Mouse (Mus musculus): Measurements from ENCODE around the gene Itga6.

Itga6 gene

GRCm38 (mm10) chr2:71809289-71809860 is 64.0 kb downstream of the Itga6 start:
- DNase-seq: no peak

DNA sequence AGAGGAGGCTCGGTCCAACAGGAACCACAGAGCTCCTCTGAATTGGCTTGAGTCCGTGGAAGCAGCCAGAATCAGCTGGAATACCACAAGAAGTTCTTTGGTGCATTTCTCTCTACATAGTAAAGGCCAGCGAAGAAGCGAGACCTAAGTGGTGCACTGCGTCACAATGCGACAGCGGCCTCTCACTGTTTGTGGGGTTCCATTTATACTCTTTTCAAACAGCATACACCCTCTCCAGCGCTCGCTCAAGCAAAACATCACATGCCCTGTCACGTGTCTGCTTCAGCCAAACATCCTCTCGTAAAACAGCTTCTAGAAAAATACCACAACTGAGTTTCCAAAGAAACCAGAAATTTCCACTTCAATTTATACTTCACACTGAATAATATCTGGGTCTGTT is 64.6 kb downstream of the Itga6 start:
- no peak for DNase-seq

- no peak for DNase-seq
Measured at GRCm38 (mm10) chr2:71810906-71811305, 65.5 kb downstream of the Itga6 start.

DNA sequence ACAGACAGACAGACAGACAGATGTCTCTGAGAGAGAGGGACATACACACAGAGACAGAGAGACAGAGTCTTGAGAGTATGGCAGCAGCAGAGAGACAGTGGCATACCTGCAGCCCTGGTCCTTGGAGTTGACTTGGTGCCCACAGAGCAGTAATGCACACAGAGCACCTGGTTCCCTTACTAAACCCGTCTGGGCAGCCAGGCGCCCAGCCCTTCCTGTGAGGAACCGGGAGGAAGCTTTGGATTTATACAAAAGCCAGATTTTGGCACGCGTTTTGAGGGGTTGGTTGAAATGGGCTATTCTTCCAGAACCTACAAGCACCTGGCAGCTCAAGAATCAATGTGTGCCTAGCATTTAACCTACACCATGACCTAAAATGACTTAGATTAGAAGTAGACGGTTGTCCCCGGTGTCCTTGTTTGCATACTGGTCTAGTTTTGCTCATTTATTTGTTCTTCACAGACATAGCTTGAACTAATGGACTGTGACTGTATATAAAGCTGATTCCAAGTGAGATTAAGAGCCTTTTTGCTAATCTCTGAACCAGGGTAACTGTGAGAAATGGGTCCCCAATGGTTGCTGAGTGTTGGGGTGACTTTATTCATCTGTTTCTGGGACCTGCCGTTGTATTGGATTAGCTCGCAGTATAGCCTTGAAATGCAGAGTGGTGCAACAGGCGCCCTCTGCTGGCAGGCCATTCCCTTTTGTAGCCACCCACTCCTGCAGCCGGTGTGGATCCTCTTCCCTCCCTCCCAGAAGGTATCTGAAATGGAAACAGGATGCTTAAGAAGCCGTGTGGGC is 67.0 kb downstream of the Itga6 start:
- peak; percentile 86 to 92 for DNase-seq

DNA sequence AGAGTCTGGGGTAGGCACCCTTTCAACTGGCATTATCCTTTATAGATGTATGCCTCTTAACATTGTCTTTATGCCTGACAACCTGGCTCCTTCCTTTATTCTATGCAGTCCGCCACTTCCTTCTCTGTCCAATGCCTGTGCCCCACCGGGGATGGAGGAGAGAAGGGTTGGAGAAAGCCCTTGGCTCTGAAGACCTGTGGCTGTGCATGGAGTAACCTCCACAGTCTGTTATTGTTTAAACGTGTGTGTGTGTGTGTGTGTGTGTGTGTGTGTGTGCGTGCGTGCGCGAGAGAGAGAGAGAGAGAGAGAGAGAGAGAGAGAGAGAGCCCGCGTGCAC is 67.6 kb downstream of the Itga6 start:
- no peak for DNase-seq

GRCm38 (mm10) chr2:71813371-71813770 is 68.0 kb downstream of the Itga6 start:
- DNase-seq: no peak

- no peak for DNase-seq
Measured at GRCm38 (mm10) chr2:71814016-71814415, 68.6 kb downstream of the Itga6 start.

DNA sequence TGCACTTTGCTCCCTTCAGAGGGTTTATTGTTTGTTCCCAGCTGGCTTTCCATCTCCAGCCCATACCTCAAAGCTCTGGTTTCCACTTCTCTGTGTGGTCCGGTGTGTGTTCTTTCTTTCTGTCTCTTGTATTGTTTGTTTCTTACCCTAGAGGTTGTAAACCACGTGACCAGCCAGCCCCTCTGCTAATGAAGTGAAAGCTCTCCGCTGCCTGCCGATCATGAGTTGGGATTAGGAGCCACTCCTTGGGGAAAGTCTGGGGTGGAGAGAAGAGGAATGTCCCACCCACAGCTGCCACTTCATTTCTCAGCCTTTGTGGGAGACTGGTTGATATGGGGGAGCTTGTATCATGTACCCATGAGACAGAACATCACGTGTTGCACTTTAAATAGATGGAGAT is 69.9 kb downstream of the Itga6 start:
- DNase-seq: no peak

- peak in 1 of 2 experiments; percentile 14 for DNase-seq
Measured at GRCm38 (mm10) chr2:71816391-71817041, 71.1 kb downstream of the Itga6 start.

DNA sequence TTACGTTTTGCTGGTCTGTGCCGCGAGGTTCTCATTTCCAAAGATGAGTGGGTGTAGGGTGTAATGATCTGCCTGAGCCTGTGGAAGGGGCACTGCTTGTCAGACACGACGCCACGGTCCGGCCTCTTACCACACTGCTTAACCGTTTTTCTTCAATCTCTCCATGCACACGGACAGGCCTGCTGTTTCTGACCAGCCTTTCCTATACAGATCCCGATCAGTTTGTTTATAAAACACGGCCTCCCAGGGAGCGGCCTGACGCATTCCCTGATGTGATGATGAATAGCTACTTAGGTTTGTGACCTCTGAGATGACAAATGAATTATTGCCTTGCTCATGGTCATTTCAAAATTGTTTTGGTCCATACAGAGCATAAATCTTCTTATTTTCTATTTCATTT is 78.7 kb downstream of the Itga6 start:
- DNase-seq: no peak

GRCm38 (mm10) chr2:71827711-71828110 is 82.3 kb downstream of the Itga6 start:
- DNase-seq: no peak

DNA sequence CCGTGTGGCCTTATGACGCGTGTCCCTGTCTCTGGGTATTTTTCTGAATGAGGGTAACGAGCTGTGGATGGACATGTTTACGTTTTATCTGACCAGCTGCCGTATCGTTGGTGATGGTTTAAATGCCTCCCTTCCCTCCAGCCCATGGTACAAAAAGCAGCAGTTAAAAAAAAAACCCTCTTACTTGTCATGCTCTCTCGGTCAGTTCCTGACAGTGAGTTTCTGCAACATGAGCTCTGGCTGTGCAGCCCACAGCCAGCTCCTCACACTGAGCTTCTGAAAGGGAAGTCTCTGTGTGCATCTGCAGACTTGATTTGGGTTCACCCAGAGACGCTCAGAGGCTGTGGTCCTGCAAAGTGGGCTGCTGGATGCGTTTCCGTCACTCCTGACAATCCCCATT is 83.5 kb downstream of the Itga6 start:
- no peak for DNase-seq

- DNase-seq: no peak
Measured at GRCm38 (mm10) chr2:71833626-71834025, 88.2 kb downstream of the Itga6 start.

DNA sequence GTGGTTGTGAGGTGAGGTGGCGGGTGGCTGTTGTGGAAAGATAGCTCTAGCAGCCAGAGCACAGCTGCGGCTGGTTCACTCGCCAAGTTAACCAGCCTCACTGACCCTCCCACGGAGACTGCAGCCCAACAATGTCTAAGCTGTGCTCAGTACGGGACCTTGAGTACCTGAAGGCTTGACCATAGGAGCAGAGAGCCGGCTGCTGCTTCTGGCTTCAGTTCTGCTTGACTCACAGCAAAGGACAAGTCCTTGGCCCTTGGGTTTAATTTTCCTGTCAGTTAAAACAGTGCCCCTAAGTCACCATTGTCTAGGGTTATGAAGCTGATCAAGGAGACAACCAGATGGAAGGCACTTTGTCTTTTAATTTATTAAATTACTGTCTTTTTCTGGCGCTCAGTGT is 89.0 kb downstream of the Itga6 start:
- no peak for DNase-seq

DNA sequence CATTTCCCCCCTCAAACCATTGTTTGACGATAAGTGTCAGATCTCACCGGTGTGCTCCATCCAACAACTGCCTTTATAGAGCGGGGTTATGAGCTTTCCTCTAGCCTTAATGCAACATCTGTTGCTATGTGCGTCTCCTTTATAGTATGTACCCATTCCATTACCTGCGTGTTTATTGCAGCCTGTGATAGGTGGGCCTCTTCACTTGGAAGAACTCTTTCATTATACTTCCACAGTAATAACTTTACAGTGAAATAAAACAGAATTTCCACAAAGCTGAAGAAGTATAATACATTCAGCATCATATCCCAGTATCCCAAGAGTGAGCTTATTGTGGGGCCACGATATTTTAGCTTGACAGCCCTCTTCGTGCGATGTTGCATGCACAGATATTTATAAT is 90.1 kb downstream of the Itga6 start:
- no peak for DNase-seq

- no peak for DNase-seq
Measured at GRCm38 (mm10) chr2:71836232-71836631, 90.8 kb downstream of the Itga6 start.

GRCm38 (mm10) chr2:71837261-71837660 is 91.8 kb downstream of the Itga6 start:
- no peak for DNase-seq

DNA sequence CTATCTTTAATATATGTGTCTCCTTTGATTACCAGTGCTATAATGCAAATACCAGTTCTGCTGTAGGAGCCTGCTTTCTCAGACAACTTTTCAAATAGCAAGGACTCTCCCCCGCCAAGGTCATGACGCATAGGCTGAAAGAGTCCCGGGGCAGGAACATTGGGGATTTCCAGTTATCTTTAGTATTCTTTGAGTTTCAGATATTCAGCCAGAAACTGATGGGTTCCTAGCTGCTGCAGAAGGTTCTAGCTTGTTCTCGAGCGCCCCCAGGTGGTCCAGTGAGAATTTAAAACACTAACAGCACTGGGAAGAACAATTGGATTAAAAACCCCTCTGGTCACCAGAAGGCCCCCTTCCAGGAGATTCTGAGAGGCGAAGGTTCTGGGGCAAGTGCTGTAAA is 92.4 kb downstream of the Itga6 start:
- peak; percentile 48 to 76 for DNase-seq

GRCm38 (mm10) chr2:71843316-71843715 is 97.9 kb downstream of the Itga6 start:
- no peak for DNase-seq

DNA sequence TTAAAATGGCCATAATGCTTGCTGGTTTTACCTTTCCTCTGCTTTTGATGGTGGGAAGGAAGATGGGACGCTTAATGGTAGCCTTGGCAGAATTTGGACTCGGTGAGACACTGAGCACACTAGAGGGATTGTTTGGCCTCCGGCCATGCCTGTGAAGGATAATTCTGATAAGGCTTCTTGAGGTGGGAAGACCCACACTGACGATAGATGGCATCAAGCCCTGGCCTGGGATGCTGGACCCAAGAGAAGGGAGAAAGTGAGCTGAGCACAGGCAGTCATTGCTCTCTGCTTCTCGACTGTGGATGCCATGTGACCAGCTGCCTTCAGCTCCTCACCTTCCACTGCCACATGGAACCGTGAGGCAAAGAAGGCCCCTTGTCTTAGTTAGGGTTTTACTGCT is 99.5 kb downstream of the Itga6 start:
- DNase-seq: no peak

DNA sequence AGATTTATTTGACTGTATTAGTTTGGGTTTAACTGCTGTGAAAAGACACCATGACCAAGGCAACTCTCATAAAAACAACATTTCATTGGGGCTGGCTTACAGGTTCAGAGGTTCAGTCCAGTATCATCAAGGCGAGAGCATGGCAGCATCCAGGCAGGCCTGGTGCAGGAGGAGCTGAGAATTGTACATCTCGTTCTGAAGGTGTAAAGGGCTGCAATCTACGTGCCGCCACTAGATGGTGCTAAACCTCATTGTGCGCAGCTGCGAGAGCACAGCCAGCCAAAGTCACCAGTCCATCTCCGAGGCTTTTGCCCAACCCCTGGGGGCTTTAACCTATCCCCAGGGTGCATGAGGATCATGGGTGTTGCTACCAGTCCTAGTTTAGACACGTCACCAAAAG is 106.7 kb downstream of the Itga6 start:
- peak; percentile 74 to 79 for DNase-seq

- no peak for DNase-seq
Measured at GRCm38 (mm10) chr2:71855076-71855475, 109.7 kb downstream of the Itga6 start.

DNA sequence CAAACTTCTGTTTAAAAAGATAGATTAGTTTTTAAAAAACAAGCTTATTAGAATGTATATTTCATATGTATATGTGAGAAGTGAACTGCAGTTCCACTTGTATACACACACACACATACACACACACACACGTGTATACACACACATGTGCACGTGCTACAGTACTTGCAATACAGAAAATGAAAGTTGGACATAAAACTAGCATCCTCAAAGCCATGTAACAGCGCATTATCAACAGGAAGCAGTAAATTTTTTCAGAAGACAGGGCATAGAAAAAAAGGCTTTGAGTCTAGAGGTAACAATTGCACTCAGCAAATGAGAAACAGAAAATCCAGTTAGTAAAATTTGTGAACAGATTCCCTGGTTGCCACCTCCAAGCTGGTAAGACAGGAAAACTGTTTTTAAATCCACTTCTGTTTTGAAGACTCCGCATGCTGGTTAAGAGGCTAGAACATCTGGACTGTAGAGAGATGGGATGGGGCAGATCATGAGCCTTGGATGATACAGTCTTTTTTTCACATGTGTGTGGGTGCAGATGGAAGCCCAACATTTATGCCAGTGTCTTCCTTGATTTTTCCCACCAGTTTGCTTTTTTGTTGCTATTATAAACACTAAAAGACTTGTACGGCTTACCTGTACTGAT is 118.2 kb downstream of the Itga6 start:
- DNase-seq: no peak

- peak in 1 of 2 experiments; percentile 13 for DNase-seq
Measured at GRCm38 (mm10) chr2:71865022-71865421, 119.6 kb downstream of the Itga6 start.

All from cerebellum, postnatal 25 days (tissue).